Mouse (Mus musculus) MEL (cell line): Measurements from ENCODE around the gene Susd6.

ENCODE experiments used
- CHD2 ChIP-seq: IDR thresholded peaks from 2 replicates; pipeline ENCODE4 v1.6.1; 2011; ENCODE audit warnings: low read length, improper control_type of control experiment
- CTCF ChIP-seq, 3 experiments: IDR thresholded peaks in 2 of 3; conservative IDR thresholded peaks in 1 of 3; 2 replicates each; pipeline ENCODE4 v1.5.1; 2011 to 2012; ENCODE audit warnings: low read length in 3 of 3, low read depth in 2 of 3, mild to moderate bottlenecking in 2 of 3, improper control_type of control experiment in 1 of 3, inconsistent platforms in 1 of 3, mixed read lengths in 1 of 3, moderate library complexity in 1 of 3; ENCODE audit not compliant: control insufficient read depth in 1 of 3, insufficient read depth in 1 of 3, poor library complexity in 1 of 3, severe bottlenecking in 1 of 3
- ELF1 ChIP-seq: IDR thresholded peaks from 2 replicates; pipeline ENCODE4 v1.6.1; 2014; ENCODE audit warnings: low read depth, mild to moderate bottlenecking, inconsistent platforms, low read length, improper control_type of control experiment, moderate library complexity
- GABPA ChIP-seq: IDR thresholded peaks from 2 replicates; pipeline ENCODE4 v1.6.1; 2012; ENCODE audit warnings: low read depth, mild to moderate bottlenecking, inconsistent platforms, low read length, improper control_type of control experiment, moderate library complexity
- GATA1 ChIP-seq: IDR thresholded peaks from 2 replicates; pipeline ENCODE4 v1.6.1; 2011; ENCODE audit warnings: low read depth, low read length, improper control_type of control experiment
- HCFC1 ChIP-seq: IDR thresholded peaks from 2 replicates; pipeline ENCODE4 v1.6.1; 2012; ENCODE audit warnings: low read depth, mild to moderate bottlenecking, inconsistent platforms, low read length, improper control_type of control experiment, moderate library complexity
- MAX ChIP-seq: IDR thresholded peaks from 2 replicates; pipeline ENCODE4 v1.6.1; 2011; ENCODE audit warnings: low read length, improper control_type of control experiment
- MYC ChIP-seq: IDR thresholded peaks from 2 replicates; pipeline ENCODE4 v1.6.1; 2011; ENCODE audit warnings: low read depth, mild to moderate bottlenecking, low read length, improper control_type of control experiment, moderate library complexity
- NELFE ChIP-seq: IDR thresholded peaks from 2 replicates; pipeline ENCODE4 v1.6.1; 2011; ENCODE audit warnings: low read depth, low read length, improper control_type of control experiment
- NRF1 ChIP-seq: IDR thresholded peaks from 2 replicates; pipeline ENCODE4 v1.6.1; 2014; ENCODE audit warnings: low read depth, mild to moderate bottlenecking, inconsistent platforms, low read length, improper control_type of control experiment, moderate library complexity; ENCODE audit not compliant: poor library complexity, insufficient read depth, severe bottlenecking
- POLR2A ChIP-seq, 2 experiments: IDR thresholded peaks; 2 replicates each; pipeline ENCODE4 v1.6.1; 2011 to 2012; ENCODE audit warnings: low read length in 2 of 2, mild to moderate bottlenecking in 2 of 2, control low read depth in 1 of 2, improper control_type of control experiment in 1 of 2, low read depth in 1 of 2, moderate library complexity in 1 of 2; ENCODE audit not compliant: control insufficient read depth in 1 of 2, insufficient read depth in 1 of 2, poor library complexity in 1 of 2
- SMC3 ChIP-seq: IDR thresholded peaks from 2 replicates; pipeline ENCODE4 v1.6.1; 2011; ENCODE audit warnings: low read depth, low read length, improper control_type of control experiment
- TCF12 ChIP-seq: IDR thresholded peaks from 2 replicates; pipeline ENCODE4 v1.6.1; 2014; ENCODE audit warnings: low read depth, mild to moderate bottlenecking, inconsistent platforms, low read length, improper control_type of control experiment, moderate library complexity

- TF ChIP-seq SMC3 (no peak), CTCF (IDR thresholded peaks at IDR 0.05 in 2 of 3, conservative IDR thresholded peaks at IDR 0.05 in 1 of 3; ENCODE audit: control insufficient read depth in 1 of 3, insufficient read depth in 1 of 3, low read depth in 2 of 3, low read length in 3 of 3, poor library complexity in 1 of 3, severe bottlenecking in 1 of 3) (no peak), MAX (no peak), MYC (no peak), NRF1 (no peak), NELFE (no peak), HCFC1 (no peak), POLR2A (IDR thresholded peaks at IDR 0.05; ENCODE audit: control insufficient read depth in 1 of 2, insufficient read depth in 1 of 2, low read depth in 1 of 2, low read length in 2 of 2, poor library complexity in 1 of 2) (no peak), TCF12 (no peak), GATA1 (no peak), CHD2 (no peak), GABPA (no peak), ELF1 (no peak)
Observed at GRCm38 (mm10) chr12:80826423-80826822, 36.1 kb downstream of the Susd6 start.
